Mouse (Mus musculus) adrenal gland, postnatal 4 days (tissue): Measurements from ENCODE around the gene Fbrs. TPM values are rescaled to one million over a fixed set of nuclear protein-coding genes. Genes with fewer than 3 reads are reported as not detected.
A peak's percentile ranks its signal among the peaks of the same experiment; 100 is the strongest.
"Not testable (repeated sequence)": the region's sequence is repeated elsewhere in the genome, so short reads cannot be mapped to it uniquely, and the experiment has no call there.

Source experiments
- DNase-seq, 2 experiments: peaks; one replicate each; pipeline ENCODE4 v3.0.0; 2021 to 2022; ENCODE audit warnings: low spot score in 2 of 2, mixed read lengths in 2 of 2
- long read RNA-seq, 2 experiments: library from polyadenylated mRNA; stranded (forward); transcript quantifications; one replicate each; pipeline ENCODE4 v2.0.0; 2021
- total RNA-seq, 2 experiments: library from RNA; stranded (reverse); gene quantifications; 2 replicates each; pipeline ENCODE4 v1.2.3; 2021

Gene Fbrs
- total RNA-seq = 10 to 100 TPM; 90.8 to 94.0 TPM
- long read RNA-seq, experiment 1, full-length matches to known transcripts = 3 of 10 reads
- long read RNA-seq, experiment 1, partial matches to known transcripts = 1 of 10 reads
- long read RNA-seq, experiment 1, other reads (novel, unspliced or antisense) = 6 of 10 reads
- long read RNA-seq, experiment 2, partial matches to known transcripts = 3 of 3 reads
- long read RNA-seq, experiment 2, other reads (novel, unspliced or antisense) = 0 of 3 reads

GRCm38 (mm10) chr7:127478635-127479317 lies at the start of gene Fbrs:
Fbrs (plus strand) TSS chr7:127479199.
- DNase-seq = peak; percentile 78 to 90

DNA sequence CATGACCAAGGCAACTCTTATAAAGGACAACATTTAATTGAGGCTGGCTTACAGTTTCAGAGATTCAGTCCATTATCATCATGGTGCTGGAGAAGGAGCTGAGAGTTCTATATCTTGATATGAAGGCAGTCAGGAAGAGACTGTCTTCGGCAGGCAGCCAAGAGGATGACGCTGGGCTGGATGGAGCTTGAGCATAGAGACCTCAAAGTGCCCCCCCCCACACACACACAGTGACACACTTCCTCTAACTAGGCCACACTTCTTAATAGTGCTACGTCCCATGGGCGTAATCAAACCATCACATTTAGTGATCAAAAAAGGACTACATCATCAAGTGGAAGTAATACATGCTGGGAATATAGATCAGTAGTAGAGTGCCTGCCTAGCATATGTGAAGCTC lies 43.8 kb upstream of the Fbrs start:
- DNase-seq = no peak

DNA sequence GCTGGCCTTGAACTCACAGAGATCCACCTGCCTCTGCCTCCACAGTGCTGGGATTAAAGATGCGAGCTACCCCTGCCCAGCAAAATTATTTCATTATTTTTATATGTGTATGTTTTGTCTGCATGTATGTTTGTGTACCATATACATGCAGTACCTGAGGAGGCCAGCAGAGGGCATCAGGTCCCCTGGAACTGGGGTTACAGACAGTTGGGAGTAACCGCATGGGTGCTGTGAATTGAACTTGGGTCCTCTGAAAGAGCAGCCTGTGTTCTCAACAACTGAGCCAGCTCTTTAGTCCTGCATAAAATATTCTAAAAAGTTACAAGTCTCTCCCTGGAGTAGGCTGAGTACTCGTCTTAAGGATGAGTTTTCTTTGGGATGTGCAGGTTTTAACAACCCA lies 41.3 kb upstream of the Fbrs start:
- no peak for DNase-seq

GRCm38 (mm10) chr7:127443976-127444375 lies 35.0 kb upstream of the Fbrs start:
- no peak for DNase-seq

DNA sequence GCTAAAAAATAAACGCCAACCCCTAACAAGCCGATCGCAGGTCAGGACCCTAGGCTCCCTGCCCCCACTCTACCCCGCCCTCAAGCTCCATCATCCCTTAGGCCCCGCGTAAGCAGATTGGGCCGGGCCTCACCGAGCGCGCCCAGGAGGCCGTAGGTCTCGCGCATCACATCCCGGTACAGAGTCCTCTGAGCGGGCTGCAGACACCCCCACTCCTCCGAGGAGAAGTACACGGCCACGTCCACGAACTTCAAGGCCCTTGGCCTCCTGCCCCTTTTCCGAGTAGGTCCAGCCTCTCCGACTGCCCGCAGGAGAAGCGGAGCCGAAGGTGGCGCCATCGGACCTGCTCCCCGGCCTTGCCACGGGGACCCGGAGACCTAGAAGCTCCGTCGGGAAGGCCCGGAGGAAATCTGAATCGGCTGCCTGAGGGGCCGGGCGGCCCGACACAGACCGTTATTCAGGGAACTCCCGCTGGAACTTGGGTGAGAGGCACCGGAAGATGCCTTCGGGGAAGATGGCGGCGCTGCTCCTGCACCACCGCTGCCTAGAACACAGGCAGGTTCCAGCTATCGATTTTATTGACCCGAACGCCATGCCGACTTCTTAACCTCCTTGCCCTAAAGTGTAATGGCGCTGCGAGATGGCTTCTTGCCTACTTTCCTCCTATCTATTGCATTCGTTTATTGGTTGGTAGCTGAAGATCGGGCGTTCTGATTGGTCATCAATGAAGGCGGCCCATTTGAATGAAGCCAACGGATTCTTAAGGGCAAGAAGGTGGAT lies 30.3 kb upstream of the Fbrs start, which contains the start of gene Zfp689:
Gene Zfp689 (minus strand): TSS at position 638 of the 780 bp plus-strand sequence.
- DNase-seq = peak; percentile 70 to 74

GRCm38 (mm10) chr7:127449966-127450365 lies 29.0 kb upstream of the Fbrs start:
- no peak for DNase-seq

GRCm38 (mm10) chr7:127453056-127453455 lies 25.9 kb upstream of the Fbrs start:
- no peak for DNase-seq

GRCm38 (mm10) chr7:127454905-127455304 lies 24.1 kb upstream of the Fbrs start:
- no peak for DNase-seq

DNA sequence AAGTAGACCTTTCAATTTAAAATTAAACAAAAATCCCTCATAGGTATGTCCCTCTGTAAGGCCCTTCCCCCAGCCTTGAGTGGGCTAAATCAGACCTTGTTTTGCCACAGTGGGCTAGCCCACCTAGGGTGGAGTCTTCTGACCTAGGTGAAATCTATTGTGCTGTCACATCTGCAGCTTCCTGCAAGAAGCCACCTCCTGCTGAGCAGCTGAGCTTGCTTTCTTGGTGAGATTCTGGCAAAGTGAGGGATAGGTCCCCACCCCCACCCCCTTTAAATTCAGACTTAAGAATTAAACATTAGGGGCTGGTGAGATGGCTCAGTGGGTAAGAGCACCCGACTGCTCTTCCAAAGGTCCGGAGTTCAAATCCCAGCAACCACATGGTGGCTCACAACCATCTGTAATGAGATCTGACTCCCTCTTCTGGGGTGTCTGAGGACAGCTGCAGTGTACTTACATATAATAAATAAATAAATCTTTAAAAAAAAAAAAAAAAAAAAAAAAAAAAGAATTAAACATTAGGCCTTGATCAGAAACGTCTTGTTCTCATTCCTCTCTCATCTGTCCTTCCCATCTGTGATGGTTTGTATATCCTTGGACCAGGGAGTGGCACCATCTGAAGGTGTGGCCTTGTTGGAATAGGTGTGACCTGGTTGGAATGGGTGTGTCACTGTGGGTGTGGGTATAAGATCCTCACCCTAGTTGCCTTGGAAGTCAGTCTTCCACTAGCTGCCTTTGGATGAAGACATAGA lies 20.5 kb upstream of the Fbrs start:
- not testable (repeated sequence) for DNase-seq

GRCm38 (mm10) chr7:127459311-127459710 lies 19.7 kb upstream of the Fbrs start, which contains the start of gene Prr14:
Prr14 (plus strand) TSS chr7:127459611.
- not testable (repeated sequence) for DNase-seq

DNA sequence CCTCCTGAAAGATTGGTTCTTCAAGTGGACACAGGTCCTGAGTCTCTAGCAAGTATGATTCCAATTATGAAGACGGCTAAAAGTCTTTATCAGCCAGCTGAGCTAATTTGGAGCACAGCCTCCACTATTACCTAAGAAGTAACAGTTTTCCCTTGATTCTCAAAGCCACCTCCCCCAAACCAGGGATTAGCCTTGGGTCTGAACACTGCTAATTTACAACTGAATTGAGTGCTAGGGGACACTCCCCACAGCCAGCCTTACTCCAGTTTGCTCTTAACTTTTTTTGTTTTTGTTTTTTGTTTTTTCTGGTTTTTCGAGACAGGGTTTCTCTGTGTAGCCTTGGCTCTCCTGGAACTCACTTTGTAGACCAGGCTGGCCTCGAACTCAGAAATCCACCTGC lies 13.8 kb upstream of the Fbrs start:
- DNase-seq = no peak

DNA sequence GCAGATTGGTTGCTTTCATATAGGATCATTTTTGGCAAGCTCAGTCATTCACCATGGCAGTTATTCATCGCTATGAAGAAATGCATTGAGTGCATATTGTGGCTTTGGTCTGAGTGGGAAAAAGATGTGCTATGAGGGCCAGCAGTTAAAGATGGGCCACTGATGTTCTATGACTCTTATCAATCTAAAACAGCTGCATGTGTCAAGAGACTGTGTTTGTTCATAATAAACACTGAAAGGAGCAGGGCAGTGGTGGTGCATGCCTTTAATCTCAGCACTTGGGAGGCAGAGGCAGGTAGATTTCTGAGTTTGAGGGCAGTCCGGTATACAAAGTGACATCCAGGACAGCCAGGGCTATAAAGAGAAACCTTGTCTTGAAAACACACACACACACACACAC lies 13.3 kb upstream of the Fbrs start:
- DNase-seq = not testable (repeated sequence)

- DNase-seq = no peak
These were observed 12.4 kb upstream of the Fbrs start for GRCm38 (mm10) chr7:127466606-127467005.

GRCm38 (mm10) chr7:127470011-127470715 lies 8.8 kb upstream of the Fbrs start:
- DNase-seq = no peak

DNA sequence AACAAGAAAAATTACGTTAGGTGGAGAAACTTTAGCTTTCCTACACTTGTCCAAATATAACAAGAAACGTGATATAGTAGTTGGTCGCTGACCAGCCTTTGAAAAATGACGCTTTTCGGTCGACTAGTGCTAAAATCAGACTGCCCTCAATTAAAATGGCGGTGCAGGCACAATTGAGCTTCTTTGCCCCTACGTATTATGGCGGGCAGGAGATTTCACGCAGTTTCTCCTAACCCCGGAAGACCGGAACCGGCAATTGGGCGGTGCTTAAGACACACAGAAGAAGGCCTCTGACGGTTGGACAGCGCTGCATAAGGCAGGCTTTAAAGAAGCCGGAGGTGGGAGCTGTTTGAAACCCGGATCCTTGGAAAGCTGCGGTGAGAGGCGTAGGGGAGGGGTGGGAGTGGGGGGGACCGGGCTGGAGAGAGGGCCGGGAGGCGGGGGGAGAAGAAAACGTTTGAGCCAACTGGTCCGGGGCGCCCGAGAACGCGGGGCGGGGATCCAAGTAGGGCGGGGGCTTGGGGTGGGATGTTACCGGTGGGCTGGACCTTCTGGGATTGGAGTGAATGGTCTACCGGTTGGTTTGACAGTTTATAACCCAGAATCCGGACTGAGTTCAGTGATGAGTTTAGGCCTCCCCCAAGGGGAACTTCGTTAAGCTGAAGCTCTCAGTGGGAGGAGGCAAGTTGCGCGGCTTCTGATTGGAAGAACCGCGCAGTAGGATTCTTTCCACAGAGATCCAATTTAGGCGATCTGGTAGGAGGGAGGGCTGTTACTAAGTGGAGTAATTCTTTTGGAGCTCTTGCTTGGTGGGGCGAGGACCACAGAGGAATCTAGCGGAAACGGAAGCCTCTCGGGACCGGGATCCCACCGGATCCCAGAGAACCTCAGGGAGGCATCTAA lies 8.0 kb upstream of the Fbrs start:
- peak; percentile 50 to 80 for DNase-seq

DNA sequence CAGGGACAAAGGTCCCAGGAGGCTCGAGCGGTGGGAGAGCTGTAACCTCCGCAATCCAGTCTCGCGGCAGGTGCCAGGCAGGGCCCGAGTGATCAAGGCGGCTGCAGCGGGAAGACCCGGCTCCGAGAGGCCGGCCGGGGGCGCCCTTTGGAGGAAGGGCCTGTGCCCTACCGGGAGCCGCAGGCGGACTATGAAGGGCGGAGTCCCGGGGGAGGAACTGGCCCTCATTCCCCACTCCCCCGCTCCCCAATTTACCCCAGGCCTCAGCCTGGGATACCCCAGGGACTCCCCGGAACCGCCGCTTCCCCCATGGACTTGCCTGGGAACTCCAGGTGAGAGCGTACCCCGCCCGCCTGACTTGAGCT lies 7.4 kb upstream of the Fbrs start:
- DNase-seq = peak in 1 of 2 experiments; percentile 14

GRCm38 (mm10) chr7:127472060-127472459 lies 6.9 kb upstream of the Fbrs start:
- no peak for DNase-seq

GRCm38 (mm10) chr7:127473705-127474104 lies 5.3 kb upstream of the Fbrs start:
- DNase-seq = no peak

- no peak for DNase-seq
These were observed 4.5 kb upstream of the Fbrs start for GRCm38 (mm10) chr7:127474378-127475070.
